Mouse (Mus musculus) gastrocnemius, postnatal 25 days (tissue): ENCODE measurements around the gene Aftph. TPM values are rescaled to one million over a fixed set of nuclear protein-coding genes. Genes with fewer than 3 reads are reported as not detected.
A peak's percentile ranks its signal among the peaks of the same experiment; 100 is the strongest.

ENCODE experiments used
- DNase-seq: peaks from one replicate; pipeline ENCODE4 v3.0.0; 2022
- total RNA-seq, 2 experiments: library from RNA; stranded (reverse); gene quantifications; 1 replicate in 1 of 2; 2 replicates in 1 of 2; pipeline ENCODE4 v1.2.3; 2021

Aftph gene
- total RNA-seq, 2 experiments from 2014 or later = 13.8 to 15.2 TPM

GRCm38 (mm10) chr11:20647902-20648625 lies 93.3 kb downstream of the Aftph start:
- no peak for DNase-seq

GRCm38 (mm10) chr11:20646986-20647726 lies 94.2 kb downstream of the Aftph start:
- DNase-seq = no peak

- no peak for DNase-seq
Measured at GRCm38 (mm10) chr11:20646142-20646541, 95.2 kb downstream of the Aftph start.

GRCm38 (mm10) chr11:20645521-20645920 lies 95.9 kb downstream of the Aftph start:
- DNase-seq = no peak

- no peak for DNase-seq
Measured at GRCm38 (mm10) chr11:20644872-20645271, 96.5 kb downstream of the Aftph start.

- DNase-seq = no peak
Measured at GRCm38 (mm10) chr11:20644166-20644565, 97.2 kb downstream of the Aftph start.

- DNase-seq = no peak
Measured at GRCm38 (mm10) chr11:20643161-20643560, 98.2 kb downstream of the Aftph start.

- DNase-seq = no peak
Measured at GRCm38 (mm10) chr11:20642321-20642720, 99.1 kb downstream of the Aftph start.

GRCm38 (mm10) chr11:20639918-20640447 lies 101.4 kb downstream of the Aftph start:
- peak; percentile 41 for DNase-seq

- DNase-seq = no peak
Measured at GRCm38 (mm10) chr11:20638841-20639240, 102.5 kb downstream of the Aftph start.

- no peak for DNase-seq
Measured at GRCm38 (mm10) chr11:20637060-20637459, 104.3 kb downstream of the Aftph start.

GRCm38 (mm10) chr11:20636114-20636513 lies 105.3 kb downstream of the Aftph start:
- no peak for DNase-seq

GRCm38 (mm10) chr11:20635646-20636045 lies 105.7 kb downstream of the Aftph start:
- no peak for DNase-seq

Other genes starting within 250 kb of the Aftph start
- gene Sertad2, start 198.3 kb downstream of the Aftph start, total RNA-seq = 1 to 10 TPM; 8.4 to 9.2 TPM
- 10 to 100 TPM; 64.0 to 79.7 TPM for gene Lgalsl, start 89.5 kb upstream of the Aftph start, total RNA-seq